Mouse (Mus musculus): Measurements from ENCODE around the gene Slc25a33.
"Not testable (repeated sequence)": the region's sequence is repeated elsewhere in the genome, so short reads cannot be mapped to it uniquely, and the experiment has no call there.

The Slc25a33 gene

GRCm38 (mm10) chr4:149759517-149759916 is 14.6 kb downstream of the Slc25a33 start:
- DNase-seq (ENCODE audit: low read depth in 2 of 2, low spot score in 2 of 2) = no peak

GRCm38 (mm10) chr4:149758423-149758822 is 15.7 kb downstream of the Slc25a33 start:
- no peak for DNase-seq (ENCODE audit: low read depth in 2 of 2, low spot score in 2 of 2)

- DNase-seq (ENCODE audit: low read depth in 2 of 2, low spot score in 2 of 2) = not testable (repeated sequence)
These were observed 17.5 kb downstream of the Slc25a33 start for GRCm38 (mm10) chr4:149756546-149756945.

- DNase-seq (ENCODE audit: low read depth in 2 of 2, low spot score in 2 of 2) = no peak
These were observed 21.2 kb downstream of the Slc25a33 start for GRCm38 (mm10) chr4:149752836-149753235.

GRCm38 (mm10) chr4:149752124-149752799 is 21.8 kb downstream of the Slc25a33 start:
- no peak for DNase-seq (ENCODE audit: low read depth in 2 of 2, low spot score in 2 of 2)

GRCm38 (mm10) chr4:149750671-149751070 is 23.4 kb downstream of the Slc25a33 start:
- no peak for DNase-seq (ENCODE audit: low read depth in 2 of 2, low spot score in 2 of 2)

GRCm38 (mm10) chr4:149749663-149750015 is 24.4 kb downstream of the Slc25a33 start:
- DNase-seq (ENCODE audit: low read depth in 2 of 2, low spot score in 2 of 2) = not testable (repeated sequence)

- DNase-seq (ENCODE audit: low read depth in 2 of 2, low spot score in 2 of 2) = no peak
These were observed 24.9 kb downstream of the Slc25a33 start for GRCm38 (mm10) chr4:149749003-149749662.

- no peak for DNase-seq (ENCODE audit: low read depth in 2 of 2, low spot score in 2 of 2)
These were observed 30.0 kb downstream of the Slc25a33 start for GRCm38 (mm10) chr4:149744119-149744518.

- no peak for DNase-seq (ENCODE audit: low read depth in 2 of 2, low spot score in 2 of 2)
These were observed 32.0 kb downstream of the Slc25a33 start for GRCm38 (mm10) chr4:149742011-149742530.

- no peak for DNase-seq (ENCODE audit: low read depth in 2 of 2, low spot score in 2 of 2)
These were observed 33.8 kb downstream of the Slc25a33 start for GRCm38 (mm10) chr4:149740301-149740700.

GRCm38 (mm10) chr4:149739478-149739877 is 34.6 kb downstream of the Slc25a33 start:
- DNase-seq (ENCODE audit: low read depth in 2 of 2, low spot score in 2 of 2) = no peak

GRCm38 (mm10) chr4:149737383-149738324 is 36.4 kb downstream of the Slc25a33 start, which contains the start of gene Tmem201:
Tmem201 (minus strand) TSS chr4:149738044.
- DNase-seq (ENCODE audit: low read depth in 2 of 2, low spot score in 2 of 2) = peak; percentile 90 to 95

- DNase-seq (ENCODE audit: low read depth in 2 of 2, low spot score in 2 of 2) = no peak
These were observed 37.5 kb downstream of the Slc25a33 start for GRCm38 (mm10) chr4:149736581-149736980.

- DNase-seq (ENCODE audit: low read depth in 2 of 2, low spot score in 2 of 2) = no peak
These were observed 38.3 kb downstream of the Slc25a33 start for GRCm38 (mm10) chr4:149735624-149736250.

- DNase-seq (ENCODE audit: low read depth in 2 of 2, low spot score in 2 of 2) = no peak
These were observed 39.2 kb downstream of the Slc25a33 start for GRCm38 (mm10) chr4:149734730-149735475.

GRCm38 (mm10) chr4:149734246-149734645 is 39.8 kb downstream of the Slc25a33 start:
- no peak for DNase-seq (ENCODE audit: low read depth in 2 of 2, low spot score in 2 of 2)

- DNase-seq (ENCODE audit: low read depth in 2 of 2, low spot score in 2 of 2) = no peak
These were observed 40.3 kb downstream of the Slc25a33 start for GRCm38 (mm10) chr4:149733748-149734147.

- no peak for DNase-seq (ENCODE audit: low read depth in 2 of 2, low spot score in 2 of 2)
These were observed 41.3 kb downstream of the Slc25a33 start for GRCm38 (mm10) chr4:149732800-149733199.

GRCm38 (mm10) chr4:149732313-149732712 is 41.8 kb downstream of the Slc25a33 start:
- no peak for DNase-seq (ENCODE audit: low read depth in 2 of 2, low spot score in 2 of 2)
